Mouse (Mus musculus): ENCODE data around the gene Castor2. TPM values are rescaled to one million over a fixed set of nuclear protein-coding genes. Genes with fewer than 3 reads are reported as not detected.

The Castor2 gene
- 0.01 TPM in 1 of 2 replicates, not detected in the other for polyA plus RNA-seq (2012)

- peak within 1 kb of the TSS; percentile 51 for H3K4me3 ChIP-seq (replicated peaks)
- H3K27me3 ChIP-seq (ENCODE audit: control insufficient read depth), result peaks cover 24% of the 10 kb centered on the region
- H3K36me3 ChIP-seq (ENCODE audit: control insufficient read depth), result no peaks in the 10 kb centered on the region
- no peaks in the 10 kb centered on the region; the same call in 1 of the 2 replicates for H3K4me1 ChIP-seq (ENCODE audit: control insufficient read depth)
- TF ChIP-seq TAL1 (IDR thresholded peaks at IDR 0.05; ENCODE audit: low read length) (no peak), GATA1 (IDR thresholded peaks at IDR 0.05; ENCODE audit: low read length) (no peak)
- peaks cover 4% of the 10 kb centered on the region for H3K9me3 ChIP-seq (ENCODE audit: control insufficient read depth, low read length)
Observed at GRCm38 (mm10) chr5:134099496-134100211, at the start of gene Castor2. Gene Castor2 (plus strand): TSS chr5:134099711.

- Histone ChIP-seq H3K27me3 (ENCODE audit: control insufficient read depth) (no peaks in the 10 kb centered on the region), H3K4me3 (replicated peaks) (no peak overlapping the region), H3K9me3 (ENCODE audit: control insufficient read depth, low read length) (peaks cover 25% of the 10 kb centered on the region), H3K36me3 (ENCODE audit: control insufficient read depth) (no peaks in the 10 kb centered on the region), H3K4me1 (ENCODE audit: control insufficient read depth) (no peaks in the 10 kb centered on the region)
- no peak for TF ChIP-seq GATA1 (IDR thresholded peaks at IDR 0.05; ENCODE audit: low read length)
Observed at GRCm38 (mm10) chr5:134050711-134051110, 48.8 kb upstream of the Castor2 start.

GRCm38 (mm10) chr5:134052614-134053013 is 46.9 kb upstream of the Castor2 start:
- Histone ChIP-seq H3K36me3 (ENCODE audit: control insufficient read depth) (no peaks in the 10 kb centered on the region), H3K9me3 (ENCODE audit: control insufficient read depth, low read length) (peaks cover 15% of the 10 kb centered on the region; the same call in 1 of the 2 replicates), H3K4me3 (replicated peaks) (no peak overlapping the region), H3K27me3 (ENCODE audit: control insufficient read depth) (no peaks in the 10 kb centered on the region), H3K4me1 (ENCODE audit: control insufficient read depth) (no peaks in the 10 kb centered on the region)
- TF ChIP-seq GATA1 (IDR thresholded peaks at IDR 0.05; ENCODE audit: low read length), result no peak
- no peak for TF ChIP-seq TAL1 (IDR thresholded peaks at IDR 0.05; ENCODE audit: low read length)

GRCm38 (mm10) chr5:134054496-134054895 is 45.0 kb upstream of the Castor2 start:
- Histone ChIP-seq H3K4me3 (replicated peaks) (no peak overlapping the region), H3K4me1 (ENCODE audit: control insufficient read depth) (no peaks in the 10 kb centered on the region), H3K36me3 (ENCODE audit: control insufficient read depth) (no peaks in the 10 kb centered on the region), H3K27me3 (ENCODE audit: control insufficient read depth) (no peaks in the 10 kb centered on the region), H3K9me3 (ENCODE audit: control insufficient read depth, low read length) (peaks cover 24% of the 10 kb centered on the region)
- no peak for TF ChIP-seq GATA1 (IDR thresholded peaks at IDR 0.05; ENCODE audit: low read length)
- TF ChIP-seq TAL1 (IDR thresholded peaks at IDR 0.05; ENCODE audit: low read length), result no peak

- no peak overlapping the region for H3K4me3 ChIP-seq (replicated peaks)
- peaks cover 26% of the 10 kb centered on the region for H3K9me3 ChIP-seq (ENCODE audit: control insufficient read depth, low read length)
Observed at GRCm38 (mm10) chr5:134058793-134059352, 40.6 kb upstream of the Castor2 start.

GRCm38 (mm10) chr5:134063362-134064064 is 36.0 kb upstream of the Castor2 start:
- Histone ChIP-seq H3K4me1 (ENCODE audit: control insufficient read depth) (no peaks in the 10 kb centered on the region), H3K36me3 (ENCODE audit: control insufficient read depth) (no peaks in the 10 kb centered on the region), H3K9me3 (ENCODE audit: control insufficient read depth, low read length) (peaks cover 12% of the 10 kb centered on the region), H3K4me3 (replicated peaks) (no peak overlapping the region), H3K27me3 (ENCODE audit: control insufficient read depth) (no peaks in the 10 kb centered on the region)
- TF ChIP-seq GATA1 (IDR thresholded peaks at IDR 0.05; ENCODE audit: low read length) (no peak), TAL1 (IDR thresholded peaks at IDR 0.05; ENCODE audit: low read length) (no peak)

More at GRCm38 (mm10) chr5:134058793-134059352, 40.6 kb upstream of the Castor2 start:
- Histone ChIP-seq H3K4me1 (ENCODE audit: control insufficient read depth) (no peaks in the 10 kb centered on the region), H3K27me3 (ENCODE audit: control insufficient read depth) (no peaks in the 10 kb centered on the region), H3K36me3 (ENCODE audit: control insufficient read depth) (no peaks in the 10 kb centered on the region)
- TF ChIP-seq GATA1 (IDR thresholded peaks at IDR 0.05; ENCODE audit: low read length) (no peak), TAL1 (IDR thresholded peaks at IDR 0.05; ENCODE audit: low read length) (no peak)

- Histone ChIP-seq H3K36me3 (ENCODE audit: control insufficient read depth) (no peaks in the 10 kb centered on the region), H3K9me3 (ENCODE audit: control insufficient read depth, low read length) (no peaks in the 10 kb centered on the region)
- TF ChIP-seq GATA1 (IDR thresholded peaks at IDR 0.05; ENCODE audit: low read length), result no peak
- no peak for TF ChIP-seq TAL1 (IDR thresholded peaks at IDR 0.05; ENCODE audit: low read length)
Observed at GRCm38 (mm10) chr5:134066261-134066660, 33.2 kb upstream of the Castor2 start.

GRCm38 (mm10) chr5:134067924-134068323 is 31.6 kb upstream of the Castor2 start:
- Histone ChIP-seq H3K4me3 (replicated peaks) (no peak overlapping the region), H3K9me3 (ENCODE audit: control insufficient read depth, low read length) (peaks cover 3% of the 10 kb centered on the region), H3K36me3 (ENCODE audit: control insufficient read depth) (no peaks in the 10 kb centered on the region), H3K27me3 (ENCODE audit: control insufficient read depth) (no peaks in the 10 kb centered on the region), H3K4me1 (ENCODE audit: control insufficient read depth) (no peaks in the 10 kb centered on the region)
- TF ChIP-seq TAL1 (IDR thresholded peaks at IDR 0.05; ENCODE audit: low read length), result no peak
- TF ChIP-seq GATA1 (IDR thresholded peaks at IDR 0.05; ENCODE audit: low read length), result no peak

More at GRCm38 (mm10) chr5:134066261-134066660, 33.2 kb upstream of the Castor2 start:
- H3K27me3 ChIP-seq (ENCODE audit: control insufficient read depth), result no peaks in the 10 kb centered on the region
- H3K4me1 ChIP-seq (ENCODE audit: control insufficient read depth), result no peaks in the 10 kb centered on the region
- H3K4me3 ChIP-seq (replicated peaks), result no peak overlapping the region

- no peaks in the 10 kb centered on the region for H3K27me3 ChIP-seq (ENCODE audit: control insufficient read depth)
- no peaks in the 10 kb centered on the region for H3K36me3 ChIP-seq (ENCODE audit: control insufficient read depth)
- H3K9me3 ChIP-seq (ENCODE audit: control insufficient read depth, low read length), result peaks cover 26% of the 10 kb centered on the region
- no peak overlapping the region for H3K4me3 ChIP-seq (replicated peaks)
- H3K4me1 ChIP-seq (ENCODE audit: control insufficient read depth), result no peaks in the 10 kb centered on the region
- TF ChIP-seq TAL1 (IDR thresholded peaks at IDR 0.05; ENCODE audit: low read length) (no peak), GATA1 (IDR thresholded peaks at IDR 0.05; ENCODE audit: low read length) (no peak)
Observed at GRCm38 (mm10) chr5:134073512-134074041, 25.9 kb upstream of the Castor2 start.

Data from erythroblast, embryonic 14.5 days (primary cell).